Mouse (Mus musculus): ENCODE measurements around the gene Rtp3. TPM values are rescaled to one million over a fixed set of nuclear protein-coding genes. Genes with fewer than 3 reads are reported as not detected.
A peak's percentile ranks its signal among the peaks of the same experiment; 100 is the strongest.

The Rtp3 gene
- polyA plus RNA-seq, 2 experiments from 2014 or later: not detected

DNA sequence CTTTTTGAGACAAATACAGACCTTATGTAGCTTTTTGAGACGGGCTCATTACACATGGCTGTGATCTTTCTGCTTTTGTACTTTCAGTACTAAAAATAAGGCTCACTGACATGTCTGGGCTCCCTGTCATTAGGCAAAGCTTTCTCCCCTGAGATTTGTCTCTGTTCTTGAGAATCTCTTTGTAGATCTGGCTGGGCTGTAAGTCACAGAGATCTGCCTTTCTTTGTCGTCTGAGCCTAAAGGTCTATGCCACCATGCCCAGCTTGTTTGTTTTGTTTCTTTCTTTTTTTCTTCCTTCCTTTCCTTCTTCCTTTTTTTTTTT lies 24.5 kb downstream of the Rtp3 start:
- ATAC-seq: no peak

DNA sequence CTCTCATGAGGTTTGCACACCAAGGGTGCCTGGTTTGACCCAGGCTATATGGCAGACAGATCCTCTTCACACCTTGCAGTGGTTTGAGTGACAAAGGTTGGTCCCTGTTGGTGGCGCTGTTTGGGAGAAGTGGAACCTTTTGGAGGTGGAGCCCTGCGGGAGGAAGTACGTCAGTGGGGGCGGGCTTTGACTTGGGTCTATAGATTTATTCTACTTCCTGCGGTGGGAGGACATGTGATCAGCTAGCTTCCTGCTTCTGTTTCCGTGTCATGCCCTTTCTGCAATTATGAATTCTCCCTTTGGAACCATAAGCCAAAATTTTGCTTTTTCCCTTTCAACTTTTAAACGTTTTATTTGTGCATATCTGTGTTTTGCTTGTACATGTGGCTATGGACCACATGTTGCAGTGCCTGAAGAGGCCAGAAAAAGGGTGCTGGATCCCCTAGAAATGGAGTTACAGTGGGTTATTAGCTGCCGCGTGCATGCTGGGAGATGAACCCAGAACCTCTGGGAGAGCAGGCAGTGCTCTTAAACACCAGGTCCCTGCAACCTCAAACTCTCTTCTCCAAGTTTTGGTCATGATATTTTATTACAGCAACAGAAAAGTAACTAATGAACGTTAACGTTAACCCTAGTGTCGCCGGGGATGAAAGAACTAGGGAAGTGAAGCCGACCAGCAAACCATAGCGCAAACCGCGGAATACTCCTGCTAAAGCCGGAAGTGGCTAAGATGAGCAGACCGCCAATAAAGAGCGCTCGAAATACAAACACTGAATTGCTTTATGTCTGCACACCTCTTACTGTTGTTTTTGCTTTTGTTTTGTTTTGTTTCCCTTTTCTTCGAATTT lies 25.1 kb downstream of the Rtp3 start:
- ATAC-seq: no peak

DNA sequence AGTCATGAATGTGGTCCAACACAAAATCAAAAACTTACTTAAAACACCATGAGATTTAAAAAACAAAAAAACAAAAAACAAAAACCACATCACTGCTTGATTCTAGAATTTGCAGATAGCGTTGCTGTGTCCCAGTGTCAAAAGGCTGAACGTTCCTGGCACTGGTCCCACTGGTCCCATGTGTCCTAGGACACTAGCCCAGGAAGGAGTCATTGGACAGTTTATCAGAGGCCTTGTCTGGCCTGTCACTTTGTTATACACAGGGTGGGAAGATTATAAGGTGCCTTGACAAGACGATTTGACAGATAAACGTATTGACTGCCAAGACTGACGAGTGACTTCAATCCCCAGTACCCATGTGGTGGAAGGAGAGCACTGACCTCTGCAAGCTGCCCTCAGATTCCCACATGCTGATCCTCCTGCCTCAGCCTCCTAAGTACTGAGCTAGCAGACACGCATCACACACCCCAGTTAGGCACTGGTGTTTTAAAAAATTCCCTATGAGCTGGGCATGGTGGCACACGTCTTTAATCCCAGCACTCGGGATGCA lies 26.7 kb downstream of the Rtp3 start:
- ATAC-seq: no peak

DNA sequence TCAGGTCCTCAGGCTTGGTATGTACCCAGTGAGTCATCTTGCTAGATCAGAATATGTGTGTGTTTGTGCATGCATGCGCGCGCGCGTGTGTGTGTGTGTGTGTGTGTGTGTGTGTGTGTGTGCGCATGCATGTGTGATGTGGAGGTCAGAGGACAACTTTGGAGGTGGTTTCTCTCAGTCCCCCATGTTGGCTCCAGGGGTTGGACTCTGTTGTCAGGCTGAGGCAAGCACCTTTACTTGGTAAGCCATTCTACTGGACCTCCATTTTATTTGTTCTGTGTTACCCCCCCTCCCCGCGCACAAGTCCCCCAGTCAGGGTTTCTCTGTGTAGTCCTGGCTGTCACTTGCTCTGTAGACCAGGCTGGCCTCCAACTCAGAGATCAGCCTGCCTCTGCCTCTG lies 29.0 kb downstream of the Rtp3 start:
- no peak for ATAC-seq

DNA sequence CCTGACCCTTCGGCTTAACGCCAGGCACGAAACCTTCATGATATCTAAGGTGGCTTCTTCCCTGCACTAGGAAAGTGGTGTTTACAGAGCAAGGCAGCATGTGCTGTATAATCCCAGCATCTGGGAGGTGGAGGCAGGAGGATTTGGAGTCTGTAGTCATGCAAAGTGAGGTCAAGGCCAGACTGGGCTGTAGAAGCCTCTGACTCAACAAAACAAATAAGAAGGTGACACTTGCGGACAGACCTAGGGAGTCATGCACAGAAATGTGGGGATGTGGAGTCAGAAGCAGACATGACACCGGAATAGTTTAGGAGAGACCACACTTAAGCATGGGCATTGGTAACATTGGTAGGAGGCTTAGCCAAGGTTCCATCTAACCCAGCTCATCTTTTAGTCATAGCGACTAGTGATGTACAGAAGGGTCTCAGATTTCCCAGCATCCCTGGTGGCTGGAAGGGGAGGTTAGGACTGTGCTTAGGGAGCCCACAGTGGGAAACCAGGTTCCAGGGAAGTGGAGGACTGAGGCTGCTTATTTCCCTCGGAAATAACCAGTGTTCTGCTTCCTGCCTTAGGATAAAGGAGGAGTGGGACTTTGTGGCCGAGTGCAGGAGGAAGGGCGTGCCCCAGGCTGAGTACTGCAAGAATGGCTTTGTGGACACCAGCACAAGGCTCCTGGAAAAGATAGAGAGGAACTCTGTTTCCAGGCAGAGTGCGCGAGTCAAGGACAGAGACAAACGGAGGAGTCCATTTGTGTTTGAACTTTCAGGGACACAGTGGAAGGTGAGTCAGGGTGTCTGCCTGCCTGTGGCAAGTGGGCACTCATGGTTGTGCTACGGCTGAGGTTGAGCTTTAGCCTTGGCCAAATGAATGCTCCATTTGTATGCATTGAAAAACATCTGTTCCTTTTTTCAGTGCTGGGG lies 29.9 kb downstream of the Rtp3 start:
- no peak for ATAC-seq

DNA sequence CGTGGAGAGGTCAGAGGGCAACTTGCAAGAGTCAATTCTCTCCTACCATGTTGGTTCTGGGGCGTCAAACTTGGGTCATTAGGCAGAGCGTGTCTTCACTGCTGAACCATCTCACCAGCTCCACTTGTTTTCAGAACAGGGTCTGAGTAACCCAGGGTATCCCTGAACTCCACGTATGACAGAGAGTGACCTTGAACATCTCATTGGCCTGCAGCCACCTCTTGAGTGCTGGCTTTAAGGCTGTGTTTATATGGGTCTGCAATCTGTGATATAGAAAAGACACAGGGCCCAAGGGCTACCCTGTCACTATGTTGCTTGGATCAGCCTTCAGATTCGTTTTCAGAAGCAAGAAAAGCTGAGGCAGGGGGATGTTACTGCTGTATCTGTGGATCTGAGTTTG lies 30.7 kb downstream of the Rtp3 start:
- ATAC-seq: no peak

DNA sequence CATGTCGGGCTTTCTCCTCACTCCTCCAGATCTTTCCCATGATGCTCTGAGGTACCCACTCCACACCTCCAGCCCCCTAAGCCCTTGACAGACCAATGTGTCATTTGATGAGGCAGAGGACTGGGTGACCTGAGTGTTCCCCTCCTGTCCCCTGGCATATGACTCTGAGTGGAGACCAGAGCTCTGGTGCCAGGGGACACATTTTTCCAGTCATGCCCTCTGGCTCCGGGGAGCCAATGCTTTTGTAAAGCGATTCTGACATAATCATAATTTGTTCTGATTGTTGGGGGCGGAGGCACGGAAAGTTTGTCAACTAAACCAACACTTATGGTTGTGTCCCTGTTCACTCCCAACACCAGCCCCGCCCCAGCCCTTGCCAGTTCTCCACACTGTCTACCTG lies 34.4 kb downstream of the Rtp3 start:
- no peak for ATAC-seq

DNA sequence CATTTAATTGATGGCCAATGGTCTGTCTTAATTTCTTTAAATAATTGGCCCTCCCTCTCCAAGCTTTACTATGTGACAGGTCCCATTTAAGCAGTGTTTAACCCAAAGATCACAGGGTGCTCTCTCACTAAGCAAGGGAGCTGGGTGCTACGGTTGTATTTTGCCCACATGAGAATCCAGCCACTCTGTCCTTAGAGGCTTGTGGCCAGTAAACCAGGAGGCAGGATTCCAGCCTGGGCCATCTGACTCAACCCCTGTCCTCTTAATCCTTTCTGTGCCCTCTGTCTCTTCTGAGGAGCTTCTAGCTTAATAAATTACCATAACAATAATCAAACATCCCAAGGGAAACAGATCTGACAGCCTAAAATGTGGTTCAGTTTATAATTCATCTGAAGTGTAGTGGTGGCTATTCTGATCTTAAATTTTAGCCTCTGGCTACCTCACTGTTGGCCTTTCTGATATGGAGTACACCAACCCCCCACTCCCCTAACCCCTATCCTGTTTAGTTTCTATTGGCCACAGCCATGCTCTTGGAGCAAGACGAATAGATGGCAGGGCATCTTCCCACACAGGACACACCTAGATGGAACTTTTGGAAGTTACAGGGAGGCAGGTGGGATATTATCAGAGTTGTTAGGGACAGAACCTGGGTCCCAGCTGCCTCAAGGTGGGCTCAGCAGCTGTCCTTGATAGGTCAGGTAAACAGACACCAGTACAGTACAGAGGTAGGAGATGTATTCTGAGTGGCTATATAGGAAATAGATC lies 35.5 kb downstream of the Rtp3 start:
- ATAC-seq: no peak

DNA sequence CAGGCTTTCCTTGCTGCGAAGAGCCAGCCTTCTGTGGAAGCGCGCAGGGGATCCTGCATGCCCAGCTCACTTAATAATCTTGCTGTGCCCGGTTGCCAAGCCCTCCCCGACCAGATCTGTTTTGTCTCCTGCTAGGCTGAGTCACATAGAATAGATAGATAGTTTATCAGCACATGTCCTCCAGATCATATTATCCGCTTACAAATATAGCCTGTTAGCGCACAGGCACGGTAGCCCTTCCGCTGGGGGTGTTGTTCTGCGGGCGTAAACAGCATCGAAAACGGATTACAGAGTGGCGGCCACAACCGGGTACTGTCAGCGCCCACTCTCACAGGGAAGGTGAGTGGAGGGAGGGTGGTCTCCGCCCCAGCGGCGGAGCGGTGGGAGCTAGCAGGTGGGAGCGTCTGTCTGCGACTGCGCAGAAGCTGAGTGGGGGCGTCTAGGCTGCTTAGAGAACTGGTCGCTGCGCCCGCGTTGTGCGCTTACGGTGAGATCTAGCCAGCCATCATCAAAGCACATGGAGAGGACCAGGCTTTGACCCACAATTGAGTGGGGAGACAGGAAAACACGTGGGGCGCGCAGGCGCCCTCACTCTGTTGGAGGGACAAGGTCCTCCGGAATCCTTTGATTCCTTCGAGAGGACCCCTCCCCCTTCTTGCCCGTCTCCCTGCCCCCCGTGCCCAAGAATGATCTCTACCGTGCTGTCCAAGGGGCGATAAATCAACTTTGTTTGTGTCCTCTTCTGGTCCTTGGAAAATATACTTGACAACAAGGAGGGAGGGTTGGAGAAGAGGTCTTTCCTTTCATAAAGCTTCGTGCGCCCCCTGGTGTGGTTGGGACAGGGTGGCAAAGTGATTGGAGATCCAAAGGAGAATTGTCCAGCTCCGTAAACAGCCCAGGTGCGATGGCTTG lies 36.6 kb downstream of the Rtp3 start:
- ATAC-seq: peak; percentile 43

DNA sequence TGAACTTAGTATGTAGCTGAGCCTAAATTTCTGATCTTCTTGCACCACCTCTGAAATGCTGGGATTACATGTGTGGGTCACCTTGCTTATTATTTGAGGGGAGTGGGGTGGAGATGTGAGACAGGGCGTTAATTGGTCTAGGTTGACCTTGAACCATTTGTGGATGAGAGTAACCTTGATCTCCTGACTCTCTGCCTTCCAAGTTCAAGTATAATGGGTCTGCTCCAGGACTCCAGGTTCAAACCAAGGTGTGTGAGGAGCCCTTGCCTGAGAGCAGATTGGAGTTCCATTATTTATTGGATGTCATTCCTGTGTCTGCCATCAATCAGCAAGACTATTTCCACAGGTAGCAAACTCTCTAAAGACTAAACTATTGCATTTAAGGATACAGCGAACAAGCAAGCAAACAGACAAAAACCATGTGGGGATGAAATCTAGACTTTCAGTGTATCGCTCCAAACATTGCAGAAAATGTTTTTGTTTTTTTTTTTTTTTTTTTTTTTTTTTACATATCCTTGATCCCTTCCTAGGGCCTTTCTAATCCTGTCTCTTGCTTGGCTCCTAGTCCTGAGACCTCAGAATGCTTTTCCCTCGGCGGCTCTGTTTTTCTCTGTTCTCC lies 37.3 kb downstream of the Rtp3 start:
- no peak for ATAC-seq

DNA sequence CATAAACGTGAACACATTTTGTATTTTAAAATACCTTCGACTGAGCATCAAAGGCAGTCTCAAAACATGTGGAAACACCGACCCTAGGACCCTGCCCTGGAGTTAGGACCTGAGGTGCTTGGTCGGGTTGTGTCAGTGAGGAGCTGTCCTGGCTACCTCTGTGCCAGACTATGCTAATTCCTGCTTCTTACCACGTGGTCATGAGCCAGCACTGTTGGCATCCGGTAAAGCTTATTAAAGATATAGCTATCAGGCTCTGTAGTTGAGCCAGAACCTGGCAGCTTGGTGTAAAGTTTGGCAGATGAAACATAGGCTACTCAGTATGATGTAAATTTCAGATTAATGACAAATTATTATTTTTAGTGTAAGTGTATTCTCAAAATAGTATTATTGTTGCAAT lies 38.0 kb downstream of the Rtp3 start:
- no peak for ATAC-seq

DNA sequence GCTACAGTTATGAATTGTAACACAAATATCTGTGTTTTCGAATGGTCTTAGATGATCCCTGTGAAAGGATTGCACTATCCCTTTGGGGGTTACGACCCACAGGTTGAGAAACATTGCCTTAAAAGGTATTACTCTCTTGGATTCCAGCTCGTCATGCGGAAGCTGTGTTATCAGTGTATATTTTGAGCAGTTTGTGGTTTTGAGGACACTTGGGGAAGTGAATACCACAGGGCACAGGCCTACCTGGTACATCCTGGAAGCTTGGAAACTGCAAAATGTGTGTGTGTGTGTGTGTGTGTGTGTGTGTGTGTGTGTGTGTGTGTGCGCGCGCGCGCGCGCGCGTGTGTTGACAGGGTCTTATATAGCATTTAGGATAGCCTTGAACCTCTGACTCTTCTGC lies 38.5 kb downstream of the Rtp3 start:
- no peak for ATAC-seq

DNA sequence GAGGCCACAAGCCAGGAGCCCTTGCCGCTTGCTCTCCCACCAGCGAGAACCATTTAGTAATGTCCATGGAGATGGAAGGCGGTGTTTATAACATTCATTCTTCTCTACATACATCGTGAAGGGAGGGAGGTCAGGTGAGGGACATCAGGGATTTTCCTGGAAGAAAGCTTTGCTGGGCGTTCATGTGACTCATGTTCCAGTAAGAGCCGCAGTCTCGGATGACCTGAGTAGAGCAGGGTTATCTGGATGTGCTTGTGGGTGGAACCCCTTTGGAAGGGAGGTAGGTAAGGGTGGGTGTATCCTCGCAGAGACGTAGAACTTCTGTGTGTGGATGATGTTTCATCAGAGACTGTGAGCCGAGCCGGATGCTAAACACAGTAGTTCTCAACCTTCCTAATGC lies 39.0 kb downstream of the Rtp3 start, which contains the start of gene Lrrc2:
Gene Lrrc2 (plus strand): TSS at position 149 of the 400 bp plus-strand sequence.
- ATAC-seq: no peak

DNA sequence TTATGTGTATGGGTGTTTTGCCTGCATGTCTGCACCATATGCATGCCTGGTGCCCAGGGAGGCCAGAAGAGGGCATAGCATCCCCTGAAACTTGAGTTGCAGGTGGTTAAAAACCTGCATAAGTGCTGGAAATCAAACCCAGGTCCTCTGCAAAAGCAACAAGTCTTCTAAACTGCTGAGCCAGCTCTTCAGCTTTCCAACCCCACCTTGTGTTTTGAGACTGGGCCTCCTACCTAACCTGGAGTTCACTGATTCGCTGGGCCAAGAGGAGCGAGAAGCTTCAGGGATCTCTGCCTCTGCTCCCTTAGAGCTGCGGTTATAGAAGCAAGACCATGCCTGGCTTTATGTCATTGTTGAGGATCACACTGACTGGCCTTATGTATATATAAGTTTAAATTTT lies 40.3 kb downstream of the Rtp3 start:
- no peak for ATAC-seq

DNA sequence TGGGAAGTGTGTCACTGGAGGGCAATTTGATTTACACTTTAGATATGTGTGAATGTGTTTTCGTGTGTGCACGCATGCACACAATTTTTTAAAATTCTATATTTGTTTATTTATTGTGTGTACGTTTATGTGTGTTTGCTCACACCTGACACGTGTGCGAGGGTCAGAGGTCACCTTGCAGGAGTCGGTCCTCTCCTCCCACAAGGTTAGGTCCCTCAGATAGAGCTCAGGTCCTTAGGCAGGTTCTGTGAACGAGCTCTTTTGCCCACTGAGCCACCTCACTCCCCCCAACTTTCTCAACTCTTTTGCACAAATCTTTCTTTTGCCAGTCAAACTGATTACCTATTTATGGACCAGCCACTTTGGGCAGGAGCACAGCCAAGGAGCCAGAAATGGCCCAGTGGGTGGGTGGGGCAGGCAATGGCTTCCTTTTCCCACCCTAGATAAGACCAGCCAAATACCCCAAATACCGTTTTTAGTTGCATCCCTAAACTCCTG lies 41.5 kb downstream of the Rtp3 start:
- no peak for ATAC-seq

DNA sequence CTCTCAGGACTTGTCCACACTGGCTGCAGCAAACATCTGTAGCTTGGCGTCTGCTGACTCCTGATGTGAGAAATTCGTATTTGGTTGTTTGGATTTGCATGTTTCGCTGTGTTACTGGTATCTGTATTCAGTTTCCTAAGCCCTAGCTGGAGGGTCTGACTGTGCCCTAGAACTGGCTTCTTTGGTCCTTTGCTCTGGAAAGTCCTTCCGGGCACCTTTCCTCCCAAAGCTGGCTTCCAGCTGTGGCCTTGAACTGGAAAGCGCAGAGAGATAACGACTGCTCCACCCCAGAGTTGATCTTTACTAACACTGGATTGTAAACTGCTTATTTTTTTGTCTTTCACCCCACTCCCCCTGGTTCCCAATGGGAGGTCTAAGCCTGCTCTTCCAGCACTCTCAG lies 42.5 kb downstream of the Rtp3 start:
- ATAC-seq: no peak

DNA sequence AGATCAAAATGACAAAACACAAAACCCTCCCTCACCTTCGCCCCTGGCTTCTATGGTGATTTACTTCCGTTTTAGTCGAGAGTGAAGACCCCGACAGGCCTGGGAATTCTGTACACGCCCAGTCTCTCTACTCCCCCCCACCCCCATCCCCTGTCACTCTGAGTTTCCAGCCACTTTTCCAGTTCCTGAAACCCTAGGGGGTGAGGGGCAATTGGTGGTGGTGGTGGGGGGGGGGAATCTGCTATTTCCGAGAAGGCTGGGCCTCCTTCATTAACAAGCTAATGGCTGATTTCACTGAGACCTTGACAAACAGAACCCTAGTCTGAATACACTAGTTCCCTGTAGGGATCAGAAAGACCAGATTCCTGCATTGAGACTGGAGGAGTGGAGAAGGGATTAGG lies 43.1 kb downstream of the Rtp3 start:
- ATAC-seq: no peak

DNA sequence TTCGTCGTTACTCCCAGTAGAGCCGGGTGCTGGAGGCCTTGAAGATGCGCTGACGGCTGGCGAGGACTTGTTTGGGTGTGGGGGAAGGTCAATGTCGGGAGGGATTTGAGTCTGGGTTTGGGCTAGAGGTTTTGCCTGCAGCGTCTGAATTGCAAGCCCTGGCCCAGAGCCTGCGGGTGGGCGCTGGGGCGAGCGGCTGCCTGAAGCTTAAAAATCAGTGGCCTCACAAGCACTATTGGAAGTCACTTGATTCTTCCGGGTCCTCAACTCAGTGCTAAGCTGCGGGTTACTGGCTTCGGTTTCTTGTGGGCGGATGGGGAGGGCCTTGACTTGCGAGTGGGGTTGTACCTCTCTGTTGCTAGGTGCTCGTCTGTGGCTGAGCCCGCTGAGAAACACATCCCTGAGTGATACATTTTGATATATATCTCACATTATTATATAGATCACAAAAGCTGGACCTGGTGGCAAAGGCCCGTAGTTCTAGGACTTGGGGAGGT lies 43.8 kb downstream of the Rtp3 start:
- ATAC-seq: peak; percentile 100

DNA sequence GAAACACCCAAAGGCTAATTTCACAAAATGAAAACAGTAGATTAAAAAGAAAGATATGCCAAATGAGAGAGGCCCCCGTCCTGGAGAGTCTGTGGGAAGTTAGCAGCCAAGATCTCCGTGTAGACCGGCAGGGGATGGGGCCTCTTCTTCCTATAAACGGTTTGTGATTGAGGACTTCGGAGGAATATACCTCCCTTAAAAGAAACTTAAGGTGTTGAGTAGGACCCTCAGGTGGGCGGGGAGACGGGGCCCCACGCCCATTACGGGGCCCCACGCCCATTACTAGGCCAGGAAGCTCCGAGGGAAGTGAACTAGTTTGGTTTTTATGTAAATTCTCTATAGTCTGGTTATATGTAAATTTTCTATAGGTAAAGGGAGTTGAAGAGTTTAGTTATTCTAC lies 44.5 kb downstream of the Rtp3 start, which contains the start of gene Tdgf1:
Gene Tdgf1 (minus strand): TSS at position 233 of the 400 bp plus-strand sequence.
- no peak for ATAC-seq

DNA sequence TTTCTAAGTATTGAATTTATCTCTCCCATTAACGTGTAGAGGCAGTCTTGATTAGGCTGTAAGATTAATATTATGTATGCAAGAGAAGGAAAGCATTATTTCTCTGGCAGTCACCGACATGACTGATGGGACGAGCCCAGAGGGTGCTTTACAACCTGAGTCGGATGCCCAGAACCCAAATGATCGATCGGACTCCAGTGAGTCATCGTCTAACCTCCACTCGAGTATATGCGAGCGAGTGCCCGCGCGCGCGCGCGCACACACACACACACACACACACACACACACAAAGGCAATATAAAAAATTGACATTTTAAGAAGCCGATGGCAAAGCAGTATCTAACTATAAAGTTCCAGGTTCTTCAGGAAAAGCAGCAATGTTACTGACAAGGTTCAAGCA lies 45.0 kb downstream of the Rtp3 start:
- ATAC-seq: no peak

DNA sequence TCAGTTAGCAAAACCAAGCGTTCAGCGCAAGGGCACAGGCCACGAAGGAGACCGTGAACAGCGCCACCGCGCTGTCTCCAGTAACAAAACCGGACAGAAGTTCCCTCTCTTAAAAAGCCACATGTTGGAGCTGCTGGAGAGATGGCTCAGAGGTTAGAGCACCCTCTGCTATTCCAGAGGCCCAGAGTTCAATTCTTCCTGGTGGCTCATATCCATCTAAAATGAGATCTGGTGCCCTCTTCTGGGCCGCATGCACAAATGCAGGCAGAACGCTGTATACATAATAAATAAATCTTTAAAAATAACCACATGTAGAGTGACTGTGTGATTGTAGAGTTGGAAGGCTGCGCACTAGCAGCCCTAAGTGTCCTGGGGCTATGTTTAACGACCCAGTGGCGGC lies 46.1 kb downstream of the Rtp3 start:
- no peak for ATAC-seq
